Mouse (Mus musculus): Measurements from ENCODE around the gene Wasf3. TPM values are rescaled to one million over a fixed set of nuclear protein-coding genes. Genes with fewer than 3 reads are reported as not detected.

The Wasf3 gene
- polyA plus RNA-seq, 1 experiment from 2014 or later: 12.1 TPM

DNA sequence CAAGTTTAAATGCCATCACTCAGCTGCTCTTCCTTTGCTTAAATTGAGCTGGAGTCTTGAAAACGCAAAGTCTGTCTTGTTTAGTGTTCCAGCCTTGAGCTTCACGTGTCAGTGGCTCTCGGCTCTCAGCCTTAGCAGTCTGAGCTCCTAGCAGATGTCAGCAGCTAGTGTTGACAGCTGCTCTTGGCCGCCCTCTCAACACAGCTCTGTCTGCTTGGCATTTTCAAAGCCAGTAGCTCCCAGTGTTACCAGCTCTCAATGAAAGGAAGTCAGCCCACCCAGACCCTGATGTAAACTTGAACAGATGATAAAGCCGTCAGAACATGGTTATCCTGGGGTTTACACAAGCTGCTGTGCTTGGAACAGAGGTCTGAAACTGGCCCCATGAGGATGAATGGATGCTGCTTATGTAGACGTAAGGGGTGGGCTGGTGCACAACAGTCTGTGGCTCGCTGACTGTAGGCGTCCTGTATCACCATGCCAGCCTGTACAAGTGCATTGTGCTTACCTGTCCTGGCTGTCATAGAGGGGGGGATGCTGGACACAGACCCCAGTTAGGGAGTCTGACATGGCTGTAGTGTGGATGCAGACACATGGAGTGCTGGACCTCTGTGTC lies 40.0 kb downstream of the Wasf3 start:
- 80% methylated on average over 8 of the region's 8 CpGs for WGBS
- no peaks in the 10 kb centered on the region for H3K27me3 ChIP-seq
- ATAC-seq: peak; percentile 50; the same call in 1 of the 2 replicates
- H3K36me3 ChIP-seq: 0 out of 2 replicates have a peak, but pooled peaks cover 2% of the 10 kb centered on the region
- no peak overlapping the region for H3K9ac ChIP-seq (replicated peaks)
- no peak overlapping the region for H3K27ac ChIP-seq
- 0 out of 2 replicates have a peak, but pooled peaks cover 3% of the 10 kb centered on the region for H3K4me1 ChIP-seq (replicated peaks)
- no peak overlapping the region for H3K4me3 ChIP-seq (replicated peaks)
- no peaks in the 10 kb centered on the region for H3K9me3 ChIP-seq
- no peak overlapping the region for H3K4me2 ChIP-seq (replicated peaks)

DNA sequence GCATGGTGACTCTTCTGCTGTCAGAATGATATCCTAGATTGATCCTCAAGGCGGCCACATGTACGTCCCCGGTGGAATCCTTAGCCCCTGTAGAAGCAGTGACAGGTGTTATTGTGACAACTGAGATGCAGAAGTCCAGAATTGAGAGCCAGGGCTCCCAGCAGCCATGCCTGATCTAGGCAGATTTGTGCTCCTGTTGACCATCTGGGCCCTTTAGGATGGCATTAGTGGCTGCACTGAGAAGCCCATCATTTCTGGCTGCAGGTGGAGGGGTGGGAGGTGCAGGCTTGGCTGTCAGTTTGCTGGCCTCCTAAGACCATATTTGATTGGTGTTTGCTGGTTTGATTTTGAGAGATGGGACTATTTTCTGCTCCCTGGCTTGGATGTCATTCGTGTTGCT lies 40.9 kb downstream of the Wasf3 start:
- Histone ChIP-seq H3K4me1 (replicated peaks) (0 out of 2 replicates have a peak, but pooled peaks cover 3% of the 10 kb centered on the region), H3K27ac (no peak overlapping the region), H3K4me3 (replicated peaks) (no peak overlapping the region), H3K9ac (replicated peaks) (no peak overlapping the region), H3K4me2 (replicated peaks) (no peak overlapping the region), H3K9me3 (no peaks in the 10 kb centered on the region), H3K36me3 (0 out of 2 replicates have a peak, but pooled peaks cover 2% of the 10 kb centered on the region), H3K27me3 (no peaks in the 10 kb centered on the region)
- 96% methylated on average over 4 of the region's 4 CpGs for WGBS
- ATAC-seq: no peak

DNA sequence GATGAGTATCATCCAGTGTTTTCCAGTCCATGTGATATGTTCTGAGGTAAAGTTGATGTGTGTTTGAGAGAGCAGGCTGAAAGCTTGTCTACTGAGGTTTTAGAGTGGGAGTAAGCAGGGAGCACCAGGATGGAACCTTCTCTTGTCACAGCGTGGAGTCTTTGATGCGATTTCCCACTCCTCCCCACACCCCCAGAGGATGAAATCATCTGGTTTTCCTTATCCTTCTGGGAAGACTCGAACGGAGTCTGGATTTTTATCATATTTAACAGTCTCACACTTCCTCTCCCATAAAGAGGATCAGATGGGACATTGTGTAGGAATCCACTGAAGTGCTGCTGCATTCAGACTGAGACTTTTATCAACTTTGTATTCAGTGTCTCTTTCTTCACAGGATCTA lies 43.3 kb downstream of the Wasf3 start:
- H3K36me3 ChIP-seq: no peaks in the 10 kb centered on the region
- H3K9me3 ChIP-seq: no peaks in the 10 kb centered on the region
- H3K4me2 ChIP-seq (replicated peaks): no peak overlapping the region
- no peak overlapping the region for H3K27ac ChIP-seq
- no peaks in the 10 kb centered on the region for H3K4me1 ChIP-seq (replicated peaks)
- 82% methylated on average over 4 of the region's 4 CpGs for WGBS
- H3K9ac ChIP-seq (replicated peaks): no peak overlapping the region
- no peak for ATAC-seq
- no peaks in the 10 kb centered on the region for H3K27me3 ChIP-seq
- H3K4me3 ChIP-seq (replicated peaks): no peak overlapping the region

DNA sequence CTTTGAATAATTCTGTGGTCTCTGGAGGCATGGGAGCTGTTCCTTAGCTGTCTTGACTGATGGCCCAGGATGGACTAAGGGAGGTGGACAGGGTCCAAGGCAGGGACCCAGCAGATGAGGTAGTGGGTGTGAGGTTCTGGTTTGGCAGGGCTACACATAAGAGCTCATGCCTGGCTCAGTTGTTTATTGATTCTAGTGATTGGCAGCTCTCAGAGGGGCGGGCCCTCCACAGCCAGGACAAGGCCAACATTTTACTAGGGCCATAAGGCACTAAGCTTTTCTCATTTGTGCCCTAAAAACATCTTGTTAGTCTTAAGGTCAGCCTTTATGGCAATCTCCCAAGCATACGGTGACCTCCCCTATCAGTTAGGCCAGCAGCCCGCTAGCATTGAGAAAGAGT lies 47.0 kb downstream of the Wasf3 start:
- WGBS: 95% methylated on average over 3 of the region's 3 CpGs

DNA sequence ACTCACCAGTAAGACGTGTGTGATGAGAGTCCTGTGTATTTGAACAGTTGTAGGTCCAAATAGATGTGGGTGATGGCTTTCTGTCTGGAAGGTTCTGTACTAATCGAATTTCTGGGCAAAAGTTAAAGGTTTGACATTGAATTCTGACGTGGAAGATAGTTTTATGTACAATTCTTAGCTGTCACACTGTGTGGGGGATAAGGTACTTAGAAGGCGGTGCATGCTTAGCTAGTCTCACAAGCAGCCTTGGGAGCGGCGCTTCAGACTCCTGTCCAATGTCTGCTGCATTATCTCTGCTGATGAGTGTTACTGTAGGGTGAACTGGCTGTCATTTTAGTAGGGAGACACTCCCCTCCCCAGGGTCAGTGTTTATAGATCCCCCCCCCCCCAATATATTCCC lies 47.7 kb downstream of the Wasf3 start:
- Histone ChIP-seq H3K4me2 (replicated peaks) (no peak overlapping the region), H3K4me1 (replicated peaks) (no peaks in the 10 kb centered on the region), H3K36me3 (peaks cover 14% of the 10 kb centered on the region), H3K27ac (no peak overlapping the region), H3K27me3 (no peaks in the 10 kb centered on the region), H3K9me3 (no peaks in the 10 kb centered on the region), H3K4me3 (replicated peaks) (no peak overlapping the region), H3K9ac (replicated peaks) (no peak overlapping the region)
- WGBS: 90% methylated on average over 6 of the region's 6 CpGs
- ATAC-seq: no peak

More for the DNA sequence above, 47.0 kb downstream of the Wasf3 start:
- H3K27me3 ChIP-seq: no peaks in the 10 kb centered on the region
- H3K4me3 ChIP-seq (replicated peaks): no peak overlapping the region
- no peak overlapping the region for H3K4me2 ChIP-seq (replicated peaks)
- H3K36me3 ChIP-seq: peaks cover 9% of the 10 kb centered on the region
- H3K27ac ChIP-seq: no peak overlapping the region
- no peak for ATAC-seq
- no peaks in the 10 kb centered on the region for H3K9me3 ChIP-seq
- H3K9ac ChIP-seq (replicated peaks): no peak overlapping the region
- no peaks in the 10 kb centered on the region for H3K4me1 ChIP-seq (replicated peaks)

DNA sequence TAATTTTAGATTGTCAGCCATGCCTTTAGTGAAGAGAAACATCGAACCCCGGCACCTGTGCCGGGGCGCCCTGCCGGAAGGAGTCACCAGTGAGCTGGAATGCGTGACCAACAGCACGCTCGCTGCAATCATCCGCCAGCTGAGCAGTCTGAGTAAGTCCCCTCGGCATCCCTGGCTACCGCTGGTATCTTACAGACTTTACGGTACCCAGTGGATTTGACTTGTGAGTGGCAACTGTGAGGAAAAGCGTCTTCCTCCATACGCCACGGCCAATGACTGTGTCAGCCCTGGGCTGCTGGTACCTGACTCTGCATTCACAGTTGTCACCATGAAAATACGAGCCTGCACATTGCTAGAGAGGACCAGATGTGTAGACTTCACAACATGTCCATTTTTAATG lies 50.5 kb downstream of the Wasf3 start:
- no peaks in the 10 kb centered on the region for H3K4me1 ChIP-seq (replicated peaks)
- no peak overlapping the region for H3K9ac ChIP-seq (replicated peaks)
- H3K27me3 ChIP-seq: no peaks in the 10 kb centered on the region
- H3K4me2 ChIP-seq (replicated peaks): no peak overlapping the region
- H3K27ac ChIP-seq: no peak overlapping the region
- ATAC-seq: no peak
- H3K36me3 ChIP-seq: peaks cover 37% of the 10 kb centered on the region
- H3K9me3 ChIP-seq: no peaks in the 10 kb centered on the region
- no peak overlapping the region for H3K4me3 ChIP-seq (replicated peaks)
- WGBS: 95% methylated on average over 16 of the region's 16 CpGs

DNA sequence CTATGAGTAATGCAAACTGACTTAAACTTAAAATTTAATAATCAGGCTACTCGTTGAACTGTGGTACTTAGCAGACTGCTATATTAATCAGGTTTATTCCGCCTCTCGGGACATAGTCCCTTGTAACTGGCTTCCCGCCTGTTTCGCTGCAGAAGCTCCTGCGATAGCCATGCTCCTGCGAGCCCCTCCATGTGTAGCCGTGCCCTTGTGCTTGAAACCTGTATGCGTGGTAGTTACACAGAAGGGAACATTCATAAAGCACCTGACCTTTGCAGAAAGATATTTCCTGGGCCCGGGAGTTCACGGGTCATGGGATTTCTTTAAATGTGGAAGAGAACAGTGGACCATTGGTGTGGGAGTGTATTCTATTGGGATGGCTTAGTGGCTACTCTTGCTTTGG lies 52.0 kb downstream of the Wasf3 start:
- no peak overlapping the region for H3K27ac ChIP-seq
- 96% methylated on average over 11 of the region's 11 CpGs for WGBS
- no peak overlapping the region for H3K4me3 ChIP-seq (replicated peaks)
- no peaks in the 10 kb centered on the region for H3K9me3 ChIP-seq
- H3K27me3 ChIP-seq: no peaks in the 10 kb centered on the region
- H3K4me2 ChIP-seq (replicated peaks): no peak overlapping the region
- H3K4me1 ChIP-seq (replicated peaks): no peaks in the 10 kb centered on the region
- no peak for ATAC-seq
- no peak overlapping the region for H3K9ac ChIP-seq (replicated peaks)
- H3K36me3 ChIP-seq: peaks cover 40% of the 10 kb centered on the region

DNA sequence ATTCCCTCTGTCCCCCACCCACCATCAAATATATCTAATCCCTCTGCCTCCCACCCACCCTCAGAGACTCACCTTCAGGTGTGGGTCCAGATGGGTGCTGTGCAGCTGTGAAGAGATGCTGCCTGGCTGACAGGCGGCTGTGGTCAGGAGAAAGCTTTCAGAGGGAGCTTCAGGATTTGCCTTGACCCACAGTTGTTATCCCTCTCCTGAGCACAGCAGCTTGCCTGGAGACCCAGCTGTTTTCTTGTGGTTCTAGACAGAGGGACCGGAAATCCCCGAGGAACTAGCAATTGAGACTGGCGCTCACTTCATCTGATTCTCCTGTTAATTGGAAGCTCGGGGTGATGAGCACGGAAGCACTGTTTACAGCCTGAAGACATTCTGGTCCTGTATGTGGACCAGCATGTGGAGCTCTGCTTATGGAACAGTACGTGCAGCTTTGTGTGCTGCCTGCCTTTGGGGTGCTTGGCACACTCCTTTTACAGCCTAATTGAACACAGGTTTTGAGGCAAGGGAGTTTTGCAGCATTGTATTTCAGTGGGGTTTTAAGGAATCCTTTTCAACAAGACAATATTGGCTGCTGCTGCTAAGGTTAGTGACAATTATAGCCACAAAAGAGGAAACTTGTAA lies 54.5 kb downstream of the Wasf3 start:
- ATAC-seq: no peak
- H3K4me1 ChIP-seq (replicated peaks): no peaks in the 10 kb centered on the region
- H3K27ac ChIP-seq: no peak overlapping the region
- H3K36me3 ChIP-seq: peaks cover 48% of the 10 kb centered on the region
- no peak overlapping the region for H3K4me3 ChIP-seq (replicated peaks)
- WGBS: 94% methylated on average over 7 of the region's 7 CpGs
- no peaks in the 10 kb centered on the region for H3K9me3 ChIP-seq
- no peak overlapping the region for H3K4me2 ChIP-seq (replicated peaks)
- no peaks in the 10 kb centered on the region for H3K27me3 ChIP-seq
- H3K9ac ChIP-seq (replicated peaks): no peak overlapping the region

DNA sequence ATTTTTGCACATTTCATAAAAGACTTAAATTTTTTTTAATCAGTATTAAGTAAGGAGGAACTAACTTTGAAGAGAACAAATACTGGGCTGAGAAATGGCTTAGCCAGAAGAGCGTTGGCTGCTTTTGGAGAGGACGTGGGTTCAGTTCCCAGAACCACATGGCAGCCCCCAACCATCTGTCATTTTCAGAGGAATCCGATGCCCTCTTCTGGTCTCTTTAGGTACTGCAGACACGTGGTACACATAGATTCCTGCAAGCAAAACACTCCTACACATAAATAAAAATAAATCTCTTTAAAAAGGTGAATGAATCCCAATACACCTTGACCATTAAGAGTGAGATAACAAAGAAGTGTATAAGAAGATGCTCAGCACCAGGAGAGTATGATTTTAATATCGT lies 55.5 kb downstream of the Wasf3 start:
- Histone ChIP-seq H3K36me3 (peaks cover 47% of the 10 kb centered on the region), H3K4me3 (replicated peaks) (no peak overlapping the region), H3K27ac (no peak overlapping the region), H3K4me2 (replicated peaks) (no peak overlapping the region), H3K9me3 (no peaks in the 10 kb centered on the region), H3K4me1 (replicated peaks) (no peaks in the 10 kb centered on the region), H3K9ac (replicated peaks) (no peak overlapping the region), H3K27me3 (no peaks in the 10 kb centered on the region)
- ATAC-seq: no peak
- WGBS: 96% methylated on average over 5 of the region's 5 CpGs

DNA sequence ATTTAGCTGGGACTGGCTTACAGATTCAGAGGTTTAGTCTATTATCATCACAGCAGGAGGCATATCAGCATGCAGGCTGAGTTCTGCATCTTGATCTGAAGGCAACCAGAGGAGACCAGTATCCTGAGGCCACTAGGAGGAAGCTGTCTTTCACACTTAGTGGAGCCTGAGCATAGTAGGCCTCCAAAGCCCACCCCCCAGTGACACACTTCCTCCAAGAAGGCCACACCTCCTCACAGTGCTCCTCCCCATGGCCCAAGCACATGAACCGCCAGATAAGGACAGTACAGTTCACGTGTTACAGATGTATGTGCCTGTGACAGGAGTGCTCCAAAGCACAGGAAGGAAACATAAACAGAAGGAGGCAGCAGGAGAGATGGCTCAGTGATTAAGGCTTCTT lies 58.0 kb downstream of the Wasf3 start:
- Histone ChIP-seq H3K9me3 (no peaks in the 10 kb centered on the region), H3K4me3 (replicated peaks) (no peak overlapping the region), H3K9ac (replicated peaks) (no peak overlapping the region), H3K4me2 (replicated peaks) (no peak overlapping the region), H3K27me3 (no peaks in the 10 kb centered on the region), H3K4me1 (replicated peaks) (no peaks in the 10 kb centered on the region), H3K36me3 (peaks cover 35% of the 10 kb centered on the region), H3K27ac (no peak overlapping the region)
- no peak for ATAC-seq
- 93% methylated on average over 2 of the region's 2 CpGs for WGBS

DNA sequence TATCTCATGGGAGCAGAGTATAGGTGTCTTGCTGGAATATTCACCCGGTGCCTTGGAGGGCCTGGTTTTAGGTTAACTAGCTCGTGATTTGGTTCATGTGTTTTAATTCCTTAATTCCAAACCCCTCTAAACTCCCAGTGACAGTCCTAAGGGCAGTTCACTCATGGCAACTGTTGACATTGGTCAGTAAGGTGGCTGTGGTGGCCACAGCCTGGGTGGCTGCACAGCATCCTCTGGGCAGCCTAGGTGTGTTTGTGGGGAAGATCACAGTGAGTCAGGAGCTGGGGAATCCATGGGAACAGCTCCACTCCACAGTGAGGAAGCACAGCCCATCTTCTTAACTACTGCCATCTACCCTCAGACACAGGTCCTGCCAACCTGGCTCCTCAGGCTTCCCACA lies 61.8 kb downstream of the Wasf3 start:
- Histone ChIP-seq H3K27me3 (no peaks in the 10 kb centered on the region), H3K4me2 (replicated peaks) (no peak overlapping the region), H3K4me1 (replicated peaks) (no peaks in the 10 kb centered on the region), H3K36me3 (peaks cover 11% of the 10 kb centered on the region; the same call in 1 of the 2 replicates), H3K9me3 (no peaks in the 10 kb centered on the region), H3K4me3 (replicated peaks) (no peak overlapping the region), H3K9ac (replicated peaks) (no peak overlapping the region), H3K27ac (no peak overlapping the region)
- ATAC-seq: no peak
- 92% methylated on average over 2 of the region's 2 CpGs for WGBS

DNA sequence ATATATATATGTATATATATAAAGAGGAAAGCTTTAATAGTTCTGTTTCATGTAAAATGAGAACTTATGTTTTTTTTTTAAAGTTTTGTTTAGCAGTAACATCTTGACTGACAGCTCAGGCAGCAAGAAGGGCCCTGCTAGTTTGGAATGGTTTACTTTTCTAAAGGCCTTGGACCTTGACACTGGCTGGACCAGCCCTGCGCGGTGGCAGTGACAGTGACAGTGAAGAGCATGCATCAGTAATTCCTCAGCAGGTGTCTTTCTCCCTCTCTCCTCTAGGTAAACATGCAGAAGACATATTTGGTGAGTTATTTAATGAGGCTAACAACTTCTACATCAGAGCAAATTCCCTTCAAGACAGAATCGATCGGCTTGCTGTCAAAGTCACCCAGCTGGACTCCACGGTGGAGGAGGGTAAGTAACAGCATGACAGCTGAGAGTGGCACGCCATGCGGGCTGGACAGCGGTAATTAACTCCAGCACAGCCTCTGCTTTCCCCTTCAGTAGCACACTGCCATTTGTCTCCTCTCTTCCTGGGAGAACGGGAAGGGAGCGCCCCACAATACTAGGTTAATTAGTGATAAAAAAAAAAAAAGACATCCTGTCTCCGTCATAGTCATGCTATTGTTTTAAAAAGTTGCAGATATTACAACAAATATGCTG lies 66.9 kb downstream of the Wasf3 start:
- ATAC-seq: no peak
- Histone ChIP-seq H3K9me3 (no peaks in the 10 kb centered on the region), H3K27me3 (no peaks in the 10 kb centered on the region), H3K4me3 (replicated peaks) (no peak overlapping the region), H3K27ac (no peak overlapping the region), H3K9ac (replicated peaks) (no peak overlapping the region), H3K4me1 (replicated peaks) (no peaks in the 10 kb centered on the region), H3K36me3 (peaks cover 33% of the 10 kb centered on the region), H3K4me2 (replicated peaks) (no peak overlapping the region)
- 71% methylated on average over 11 of the region's 11 CpGs for WGBS

Measured in midbrain, embryonic 13.5 days (tissue).